ENCODE assay signal across 22 mouse cellular contexts in genomic region chr4:55079056-55079455, GRCm38 (mm10).
DNase-seq lines count a peak whose midpoint lies in the region; ATAC-seq and TF ChIP-seq lines count a peak whose summit lies in the region.
"Had no signal": no experiment of that assay in that cellular context is flagged by ENCODE, and none has a peak within 500 bp of the region (broad histone marks: within the 10 kb centered on the region; RNA-seq: fewer than 3 reads in every experiment).

No protein-coding gene starts in this region.

- no peak for DNase-seq in forebrain, embryonic 10.5 days (ENCODE audit: extremely low spot score, low spot score)
- no peak for DNase-seq in forebrain, postnatal 0 days
- no peak for DNase-seq in hindbrain, embryonic 14.5 days (ENCODE audit: low spot score)
- no peak for DNase-seq in hindbrain, embryonic 11.5 days (ENCODE audit: low spot score)
- DNase-seq in midbrain, embryonic 11.5 days (ENCODE audit: low spot score, missing footprints), result no peak
- DNase-seq in hindbrain, postnatal 0 days (ENCODE audit: low spot score), result no peak
- no peak for DNase-seq in thymus, adult 2 months
- DNase-seq: adrenal gland, postnatal 14 days; cerebellum, adult 9-10 months; gastrocnemius, postnatal 25 days; heart, adult 2 months; heart, postnatal 36 days; kidney, adult 8-10 months; kidney, postnatal 14 days; layer of hippocampus, postnatal 36 days; lung, adult 18-20 months; lung, postnatal 36 days; thymus, postnatal 14 days had no signal

- H3K4me3 ChIP-seq in forebrain, embryonic 10.5 days, result no peak overlapping the region
- H3K4me3 ChIP-seq in forebrain, postnatal 0 days (ENCODE audit: low read depth, low read length), result no peak overlapping the region
- H3K4me3 ChIP-seq in hindbrain, embryonic 14.5 days (replicated peaks; ENCODE audit: low read length), result no peak overlapping the region
- H3K4me3 ChIP-seq in hindbrain, embryonic 11.5 days (ENCODE audit: low read depth, low read length), result no peak overlapping the region
- no peak overlapping the region for H3K4me3 ChIP-seq in midbrain, embryonic 13.5 days (replicated peaks)
- no peak overlapping the region for H3K4me3 ChIP-seq in midbrain, embryonic 11.5 days (ENCODE audit: low read depth, low read length)
- no peak overlapping the region for H3K4me3 ChIP-seq in hindbrain, postnatal 0 days (ENCODE audit: low read length)
- no peak overlapping the region for H3K4me3 ChIP-seq in thymus, adult 2 months (ENCODE audit: control insufficient read depth, insufficient read depth, low read length)
- H3K4me3 ChIP-seq: heart, adult 2 months; limb, embryonic 13.5 days; liver, embryonic 12.5 days; neural tube, embryonic 12.5 days had no signal

- no peak overlapping the region for H3K9ac ChIP-seq in forebrain, postnatal 0 days
- H3K9ac ChIP-seq in hindbrain, embryonic 14.5 days, result no peak overlapping the region
- H3K9ac ChIP-seq in hindbrain, embryonic 11.5 days (ENCODE audit: low read depth, low read length), result no peak overlapping the region
- no peak overlapping the region for H3K9ac ChIP-seq in midbrain, embryonic 13.5 days (replicated peaks)
- H3K9ac ChIP-seq in midbrain, embryonic 11.5 days (ENCODE audit: low read length), result no peak overlapping the region
- no peak overlapping the region for H3K9ac ChIP-seq in hindbrain, postnatal 0 days (replicated peaks; ENCODE audit: low read length)
- H3K9ac ChIP-seq: limb, embryonic 13.5 days; liver, embryonic 12.5 days; neural tube, embryonic 12.5 days had no signal

- H3K4me2 ChIP-seq in forebrain, postnatal 0 days (ENCODE audit: low read depth), result no peak overlapping the region
- no peak overlapping the region for H3K4me2 ChIP-seq in hindbrain, embryonic 14.5 days (replicated peaks)
- H3K4me2 ChIP-seq in hindbrain, embryonic 11.5 days (replicated peaks; ENCODE audit: low read depth, low read length), result no peak overlapping the region
- H3K4me2 ChIP-seq in midbrain, embryonic 13.5 days (replicated peaks), result no peak overlapping the region
- H3K4me2 ChIP-seq in midbrain, embryonic 11.5 days, result no peak overlapping the region
- H3K4me2 ChIP-seq in hindbrain, postnatal 0 days (ENCODE audit: low read depth, low read length), result no peak overlapping the region
- H3K4me2 ChIP-seq: limb, embryonic 13.5 days; liver, embryonic 12.5 days; neural tube, embryonic 12.5 days had no signal

- WGBS in forebrain, embryonic 10.5 days, result 91% methylated on average over 9 of the region's 9 CpGs
- WGBS in forebrain, postnatal 0 days, result 79% methylated on average over 9 of the region's 9 CpGs
- 86% methylated on average over 9 of the region's 9 CpGs for WGBS in hindbrain, embryonic 14.5 days
- WGBS in hindbrain, embryonic 11.5 days, result 87% methylated on average over 9 of the region's 9 CpGs
- WGBS in midbrain, embryonic 13.5 days, result 76% methylated on average over 9 of the region's 9 CpGs
- 89% methylated on average over 9 of the region's 9 CpGs for WGBS in midbrain, embryonic 11.5 days
- WGBS in hindbrain, postnatal 0 days, result 81% methylated on average over 9 of the region's 9 CpGs
- WGBS in thymus, adult 2 months, result 96% methylated on average over 9 of the region's 9 CpGs

- TF ChIP-seq POLR2A in thymus, adult 2 months (IDR thresholded peaks at IDR 0.05; ENCODE audit: control insufficient read depth, extremely low read depth, insufficient read depth, low read length, poor library complexity), result no peak

- TF ChIP-seq CTCF in forebrain, postnatal 0 days (IDR thresholded peaks at IDR 0.05; ENCODE audit: low read depth), result no peak
- TF ChIP-seq CTCF in hindbrain, postnatal 0 days (IDR thresholded peaks at IDR 0.05; ENCODE audit: low read depth), result no peak
- TF ChIP-seq CTCF in thymus, adult 2 months (IDR thresholded peaks at IDR 0.05; ENCODE audit: borderline replicate concordance, control insufficient read depth, extremely low read depth, insufficient read depth, low read length, poor library complexity), result no peak

- H3K27ac ChIP-seq in forebrain, embryonic 10.5 days, result peak overlapping the region; percentile 21; the same call in 1 of the 2 replicates
- no peak overlapping the region for H3K27ac ChIP-seq in forebrain, postnatal 0 days (ENCODE audit: low read depth, low read length)
- peak overlapping the region; percentile 20; the same call in 1 of the 2 replicates for H3K27ac ChIP-seq in hindbrain, embryonic 14.5 days
- no peak overlapping the region for H3K27ac ChIP-seq in hindbrain, embryonic 11.5 days (ENCODE audit: low read depth, low read length)
- H3K27ac ChIP-seq in midbrain, embryonic 13.5 days, result 0 out of 2 replicates have a peak overlapping the region, but pooled peaks have one; percentile 21
- no peak overlapping the region for H3K27ac ChIP-seq in midbrain, embryonic 11.5 days (ENCODE audit: low read depth, low read length)
- 0 out of 2 replicates have a peak overlapping the region, but pooled peaks have one; percentile 20 for H3K27ac ChIP-seq in hindbrain, postnatal 0 days
- H3K27ac ChIP-seq in thymus, adult 2 months (ENCODE audit: control insufficient read depth, insufficient read depth, low read length), result no peak overlapping the region
- H3K27ac ChIP-seq: limb, embryonic 13.5 days; liver, embryonic 12.5 days; neural tube, embryonic 12.5 days had no signal

- H3K36me3 ChIP-seq in forebrain, embryonic 10.5 days (replicated peaks), result peaks cover 99% of the 10 kb centered on the region
- peaks cover 39% of the 10 kb centered on the region for H3K36me3 ChIP-seq in forebrain, postnatal 0 days (ENCODE audit: insufficient read depth)
- H3K36me3 ChIP-seq in hindbrain, embryonic 14.5 days (replicated peaks; ENCODE audit: control insufficient read depth, insufficient read depth), result peaks cover 82% of the 10 kb centered on the region
- H3K36me3 ChIP-seq in hindbrain, embryonic 11.5 days (ENCODE audit: control insufficient read depth, insufficient read depth, low read length), result peaks cover 9% of the 10 kb centered on the region
- H3K36me3 ChIP-seq in midbrain, embryonic 13.5 days, result peaks cover 76% of the 10 kb centered on the region
- H3K36me3 ChIP-seq in midbrain, embryonic 11.5 days (ENCODE audit: control insufficient read depth, insufficient read depth, low read length), result peaks cover 31% of the 10 kb centered on the region
- H3K36me3 ChIP-seq in hindbrain, postnatal 0 days (ENCODE audit: insufficient read depth, low read length), result peaks cover 28% of the 10 kb centered on the region
- no peaks in the 10 kb centered on the region for H3K36me3 ChIP-seq in thymus, adult 2 months (ENCODE audit: control insufficient read depth, insufficient read depth, low read length)
- H3K36me3 ChIP-seq: liver, embryonic 12.5 days had no signal

- no peaks in the 10 kb centered on the region for H3K27me3 ChIP-seq in forebrain, embryonic 10.5 days (ENCODE audit: poor library complexity, severe bottlenecking)
- no peaks in the 10 kb centered on the region for H3K27me3 ChIP-seq in forebrain, postnatal 0 days (ENCODE audit: insufficient read depth, low read length)
- H3K27me3 ChIP-seq in hindbrain, embryonic 14.5 days (ENCODE audit: control insufficient read depth, insufficient read depth, low read length), result no peaks in the 10 kb centered on the region
- no peaks in the 10 kb centered on the region for H3K27me3 ChIP-seq in hindbrain, embryonic 11.5 days (ENCODE audit: control insufficient read depth, insufficient read depth, low read length)
- H3K27me3 ChIP-seq in midbrain, embryonic 13.5 days, result no peaks in the 10 kb centered on the region
- no peaks in the 10 kb centered on the region for H3K27me3 ChIP-seq in midbrain, embryonic 11.5 days (ENCODE audit: control insufficient read depth, insufficient read depth, low read length)
- no peaks in the 10 kb centered on the region for H3K27me3 ChIP-seq in hindbrain, postnatal 0 days (ENCODE audit: insufficient read depth, low read length)
- no peaks in the 10 kb centered on the region for H3K27me3 ChIP-seq in thymus, adult 2 months (ENCODE audit: control insufficient read depth, insufficient read depth, low read length)
- H3K27me3 ChIP-seq: limb, embryonic 13.5 days; liver, embryonic 12.5 days; neural tube, embryonic 12.5 days had no signal

- no peaks in the 10 kb centered on the region for H3K9me3 ChIP-seq in forebrain, embryonic 10.5 days
- no peaks in the 10 kb centered on the region for H3K9me3 ChIP-seq in forebrain, postnatal 0 days (ENCODE audit: low read length)
- no peaks in the 10 kb centered on the region for H3K9me3 ChIP-seq in hindbrain, embryonic 14.5 days (ENCODE audit: control insufficient read depth, low read length)
- no peaks in the 10 kb centered on the region for H3K9me3 ChIP-seq in hindbrain, embryonic 11.5 days (ENCODE audit: control insufficient read depth, low read length)
- H3K9me3 ChIP-seq in midbrain, embryonic 13.5 days, result no peaks in the 10 kb centered on the region
- H3K9me3 ChIP-seq in midbrain, embryonic 11.5 days (ENCODE audit: control insufficient read depth, low read length), result no peaks in the 10 kb centered on the region
- H3K9me3 ChIP-seq in hindbrain, postnatal 0 days (ENCODE audit: low read length), result no peaks in the 10 kb centered on the region
- H3K9me3 ChIP-seq: limb, embryonic 13.5 days; liver, embryonic 12.5 days; neural tube, embryonic 12.5 days had no signal

- ATAC-seq in forebrain, postnatal 0 days, result no peak
- no peak for ATAC-seq in hindbrain, embryonic 14.5 days (ENCODE audit: low FRiP score)
- no peak for ATAC-seq in hindbrain, embryonic 11.5 days (ENCODE audit: low FRiP score)
- no peak for ATAC-seq in midbrain, embryonic 13.5 days
- no peak for ATAC-seq in midbrain, embryonic 11.5 days (ENCODE audit: low FRiP score)
- no peak for ATAC-seq in hindbrain, postnatal 0 days
- ATAC-seq: liver, embryonic 12.5 days had no signal

- peaks cover 23% of the 10 kb centered on the region for H3K4me1 ChIP-seq in forebrain, embryonic 10.5 days
- H3K4me1 ChIP-seq in forebrain, postnatal 0 days (ENCODE audit: insufficient read depth), result peaks cover 13% of the 10 kb centered on the region
- H3K4me1 ChIP-seq in hindbrain, embryonic 14.5 days (replicated peaks; ENCODE audit: control insufficient read depth, insufficient read depth, low read length), result peaks cover 19% of the 10 kb centered on the region; the same call in 1 of the 2 replicates
- 0 out of 2 replicates have a peak, but pooled peaks cover 5% of the 10 kb centered on the region for H3K4me1 ChIP-seq in hindbrain, embryonic 11.5 days (replicated peaks; ENCODE audit: control insufficient read depth, insufficient read depth, low read length)
- peaks cover 30% of the 10 kb centered on the region for H3K4me1 ChIP-seq in midbrain, embryonic 13.5 days (replicated peaks)
- peaks cover 14% of the 10 kb centered on the region for H3K4me1 ChIP-seq in midbrain, embryonic 11.5 days (ENCODE audit: control insufficient read depth, insufficient read depth, low read length)
- peaks cover 10% of the 10 kb centered on the region; the same call in 1 of the 2 replicates for H3K4me1 ChIP-seq in hindbrain, postnatal 0 days (ENCODE audit: insufficient read depth, low read length)
- H3K4me1 ChIP-seq in thymus, adult 2 months (replicated peaks; ENCODE audit: control insufficient read depth, insufficient read depth, low read length), result no peaks in the 10 kb centered on the region
- H3K4me1 ChIP-seq: limb, embryonic 13.5 days; liver, embryonic 12.5 days had no signal

Comparison
In these comparisons a context has a peak if more than half of its experiments do, and no peak if none do; other contexts are left out.
1. H3K27ac ChIP-seq: peak in forebrain, embryonic 10.5 days (single experiment), hindbrain, embryonic 14.5 days (single experiment), midbrain, embryonic 13.5 days (single experiment) and hindbrain, postnatal 0 days (single experiment); none in forebrain, postnatal 0 days (single experiment), hindbrain, embryonic 11.5 days (single experiment), midbrain, embryonic 11.5 days (single experiment) and thymus, adult 2 months (single experiment).